In genomic region chr2:24890541-24891447, GRCm38 (mm10) we compare ENCODE assay signal across 26 mouse cellular contexts. TPM values are rescaled to one million over a fixed set of nuclear protein-coding genes. Genes with fewer than 3 reads are reported as not detected.
DNase-seq lines count a peak whose midpoint lies in the region; ATAC-seq and TF ChIP-seq lines count a peak whose summit lies in the region.
"Had no signal": no experiment of that assay in that cellular context is flagged by ENCODE, and none has a peak within 500 bp of the region (broad histone marks: within the 10 kb centered on the region; RNA-seq: fewer than 3 reads in every experiment).

No protein-coding gene starts in this region.

- H3K4me3 ChIP-seq in kidney, postnatal 0 days (replicated peaks; ENCODE audit: low read depth, low read length): no peak overlapping the region
- H3K4me3 ChIP-seq in liver, adult 2 months (ENCODE audit: insufficient read depth, low read depth, low read length): no peak overlapping the region
- H3K4me3 ChIP-seq: embryonic facial prominence, embryonic 10.5 days; forebrain, embryonic 12.5 days; heart, embryonic 10.5 days; hindbrain, embryonic 15.5 days; limb, embryonic 12.5 days; midbrain, embryonic 10.5 days; stomach, embryonic 15.5 days had no signal

- H3K27ac ChIP-seq in kidney, postnatal 0 days: no peak overlapping the region
- H3K27ac ChIP-seq in liver, adult 2 months (replicated peaks; ENCODE audit: insufficient read depth, low read depth, low read length): peak overlapping the region; percentile 99
- H3K27ac ChIP-seq: embryonic facial prominence, embryonic 10.5 days; forebrain, embryonic 12.5 days; heart, embryonic 10.5 days; hindbrain, embryonic 15.5 days; limb, embryonic 12.5 days; midbrain, embryonic 10.5 days; stomach, embryonic 15.5 days had no signal

- no peak for ATAC-seq in kidney, postnatal 0 days (replicated peaks; ENCODE audit: low FRiP score, low read depth)
- peak; percentile 92 for ATAC-seq in megakaryocyte-erythroid progenitor cell, adult 5-6 weeks (replicated peaks; ENCODE audit: low FRiP score, low TSS enrichment, poor library complexity, severe bottlenecking)
- ATAC-seq: CD4-positive, CD25-positive, alpha-beta regulatory T cell, adult 4 months; intestine, embryonic 16.5 days had no signal

- H3K9ac ChIP-seq in kidney, postnatal 0 days (ENCODE audit: low read depth, low read length): no peak overlapping the region
- H3K9ac ChIP-seq in liver, adult 2 months (ENCODE audit: low read depth, low read length): peak overlapping the region; percentile 44
- H3K9ac ChIP-seq: forebrain, embryonic 12.5 days; hindbrain, embryonic 15.5 days; limb, embryonic 12.5 days; stomach, embryonic 15.5 days had no signal

- no peak overlapping the region for H3K4me2 ChIP-seq in kidney, postnatal 0 days (ENCODE audit: low read length)
- H3K4me2 ChIP-seq: forebrain, embryonic 12.5 days; hindbrain, embryonic 15.5 days; limb, embryonic 12.5 days; stomach, embryonic 15.5 days had no signal

- WGBS in kidney, postnatal 0 days: 58% methylated on average over 6 of the region's 6 CpGs
- 33% methylated on average over 6 of the region's 6 CpGs for WGBS in liver, adult 2 months

- H3K4me1 ChIP-seq in kidney, postnatal 0 days (replicated peaks; ENCODE audit: insufficient read depth, low read length): 0 out of 2 replicates have a peak, but pooled peaks cover 9% of the 10 kb centered on the region
- peaks cover 44% of the 10 kb centered on the region for H3K4me1 ChIP-seq in liver, adult 2 months (ENCODE audit: control insufficient read depth, insufficient read depth, low read length)
- H3K4me1 ChIP-seq: hindbrain, embryonic 15.5 days; midbrain, embryonic 10.5 days; stomach, embryonic 15.5 days had no signal

- TF ChIP-seq CTCF in kidney, postnatal 0 days (IDR thresholded peaks at IDR 0.05; ENCODE audit: low read depth): no peak
- TF ChIP-seq CTCF in liver, adult 2 months (IDR thresholded peaks at IDR 0.05; ENCODE audit: low read depth, low read length): no peak

- H3K9me3 ChIP-seq in kidney, postnatal 0 days (replicated peaks; ENCODE audit: low read length): no peaks in the 10 kb centered on the region
- H3K9me3 ChIP-seq: embryonic facial prominence, embryonic 10.5 days; forebrain, embryonic 12.5 days; G1E; heart, embryonic 10.5 days; hindbrain, embryonic 15.5 days; limb, embryonic 12.5 days; midbrain, embryonic 10.5 days; stomach, embryonic 15.5 days had no signal

- H3K79me2 ChIP-seq in liver, adult 2 months (ENCODE audit: control insufficient read depth, insufficient read depth, low read length): peaks cover 41% of the 10 kb centered on the region

- peak; percentile 85 for DNase-seq in heart, adult 11 months
- DNase-seq in heart, postnatal 4 days: no peak
- peak; percentile 22 for DNase-seq in kidney, postnatal 0 days (ENCODE audit: low spot score)
- DNase-seq in kidney, postnatal 14 days: no peak
- peak; percentile 92 for DNase-seq in liver, adult 2 months (ENCODE audit: extremely low read depth, low read depth, low spot score)
- no peak for DNase-seq in adrenal gland, adult (ENCODE audit: inconsistent age in 2 of 2, low spot score in 1 of 2)
- DNase-seq in MN1 (ENCODE audit: low spot score): no peak
- DNase-seq: adrenal gland, postnatal 36 days; cerebellum, adult 8-10 months; gastrocnemius, postnatal 25 days; heart, postnatal 36 days; kidney, postnatal 36 days; lung, adult 2 months; lung, postnatal 36 days; thymus, adult 2 months had no signal

- H3K27me3 ChIP-seq in kidney, postnatal 0 days (ENCODE audit: insufficient read depth, low read length): no peaks in the 10 kb centered on the region
- H3K27me3 ChIP-seq in liver, adult 2 months (ENCODE audit: control insufficient read depth, insufficient read depth, low read length): no peaks in the 10 kb centered on the region
- H3K27me3 ChIP-seq: forebrain, embryonic 12.5 days; hindbrain, embryonic 15.5 days; limb, embryonic 12.5 days; stomach, embryonic 15.5 days had no signal

- peaks cover 3% of the 10 kb centered on the region; the same call in 1 of the 2 replicates for H3K36me3 ChIP-seq in kidney, postnatal 0 days (ENCODE audit: insufficient read depth, low read length)
- peaks cover 8% of the 10 kb centered on the region; the same call in 1 of the 2 replicates for H3K36me3 ChIP-seq in liver, adult 2 months (ENCODE audit: control insufficient read depth, insufficient read depth, low read length)
- H3K36me3 ChIP-seq: hindbrain, embryonic 15.5 days; stomach, embryonic 15.5 days had no signal

- TF ChIP-seq POLR2A in liver, adult 2 months (IDR thresholded peaks at IDR 0.05; ENCODE audit: extremely low read depth, insufficient read depth, low read length): no peak

RNA-seq across cellular contexts. Expression of gene Ehmt1, which starts 28.6 kb away (rescaled TPM):
- 10 to 100 TPM; 59.3 to 65.3 TPM for total RNA-seq in heart, postnatal 4 days (2021)
- polyA plus RNA-seq in kidney, postnatal 0 days (2015; fragmentation: Nextera tagmentation; extraction: Ambion mirVana): 47.5 and 58.8 TPM in 2 replicates
- total RNA-seq in liver, adult 2 months (2014; rRNA removed): 19.2 and 21.8 TPM in 2 replicates
- polyA plus RNA-seq in liver, adult 2 months (2012; rRNA removed): 19.4 and 24.0 TPM in 2 replicates
- 78.3 and 81.6 TPM in 2 replicates for total RNA-seq in megakaryocyte-erythroid progenitor cell, adult 5-6 weeks (2014; fragmentation: Nextera tagmentation)
- 62.9 and 107 TPM in 2 replicates for total RNA-seq in megakaryocyte-erythroid progenitor cell, adult 5-6 weeks (2017)

RNA-seq across cellular contexts. Expression of gene Arrdc1, which starts 44.3 kb away (rescaled TPM):
- 10 to 100 TPM in 1 of 2 experiments, 1 to 10 TPM in 1; 9.6 to 10.9 TPM for total RNA-seq in heart, postnatal 4 days (2021)
- 66.3 and 72.3 TPM in 2 replicates for polyA plus RNA-seq in kidney, postnatal 0 days (2015; fragmentation: Nextera tagmentation; extraction: Ambion mirVana)
- total RNA-seq in liver, adult 2 months (2014; rRNA removed): 2.5 and 3.1 TPM in 2 replicates
- 7.4 and 12.7 TPM in 2 replicates for polyA plus RNA-seq in liver, adult 2 months (2012; rRNA removed)
- 53.4 and 55.9 TPM in 2 replicates for total RNA-seq in megakaryocyte-erythroid progenitor cell, adult 5-6 weeks (2014; fragmentation: Nextera tagmentation)
- 38.7 and 66.0 TPM in 2 replicates for total RNA-seq in megakaryocyte-erythroid progenitor cell, adult 5-6 weeks (2017)

RNA-seq across cellular contexts. Expression of gene Zmynd19, which starts 58.8 kb away (rescaled TPM):
- total RNA-seq in heart, postnatal 4 days (2021): 10 to 100 TPM; 26.6 to 32.1 TPM
- 11.7 and 12.2 TPM in 2 replicates for polyA plus RNA-seq in kidney, postnatal 0 days (2015; fragmentation: Nextera tagmentation; extraction: Ambion mirVana)
- 2.0 and 3.0 TPM in 2 replicates for total RNA-seq in liver, adult 2 months (2014; rRNA removed)
- polyA plus RNA-seq in liver, adult 2 months (2012; rRNA removed): 3.4 TPM in 2 replicates
- 34.5 and 34.9 TPM in 2 replicates for total RNA-seq in megakaryocyte-erythroid progenitor cell, adult 5-6 weeks (2014; fragmentation: Nextera tagmentation)
- total RNA-seq in megakaryocyte-erythroid progenitor cell, adult 5-6 weeks (2017): 69.9 and 75.2 TPM in 2 replicates

Comparison
In these comparisons a context has a peak if more than half of its experiments do, and no peak if none do; other contexts are left out.
1. DNase-seq: peak in heart, adult 11 months (single experiment), kidney, postnatal 0 days (single experiment) and liver, adult 2 months (single experiment); none in heart, postnatal 4 days (single experiment), kidney, postnatal 14 days (single experiment), adrenal gland, adult (0 of 2) and MN1 (single experiment).